In the genomic region with DNA sequence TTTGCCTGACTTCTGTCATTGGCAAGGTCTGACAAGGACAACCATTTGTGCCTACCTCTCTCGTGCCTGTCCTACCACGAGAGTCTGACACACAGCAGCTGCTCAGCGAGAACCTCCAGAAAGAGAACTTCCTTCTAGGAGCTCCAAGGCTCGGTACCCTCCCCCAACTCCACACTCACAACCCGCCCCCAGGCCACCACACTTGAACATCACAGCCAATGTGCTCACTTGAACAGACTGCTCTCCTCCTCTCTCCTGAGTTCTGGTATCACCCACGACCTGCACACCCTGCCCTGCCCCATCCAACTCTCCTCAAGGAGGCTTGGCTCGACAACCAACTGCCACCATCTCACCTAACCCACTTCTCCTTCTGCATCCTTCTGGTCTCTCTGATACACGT, we compare ENCODE assay signal across 11 mouse cellular contexts.
"Had no signal": no experiment of that assay in that cellular context is flagged by ENCODE, and none has a peak within 500 bp of the region (broad histone marks: within the 10 kb centered on the region; RNA-seq: fewer than 3 reads in every experiment).

No protein-coding gene starts in this region.

- ATAC-seq: intestine, embryonic 16.5 days; lung, postnatal 0 days; midbrain, embryonic 13.5 days had no signal

- DNase-seq: kidney, adult 2 months; kidney, postnatal 14 days; layer of hippocampus, postnatal 36 days; lung, adult 2 months; lung, postnatal 36 days; spleen, adult 18-20 months; thymus, adult 2 months; thymus, postnatal 25 days had no signal
